Mouse (Mus musculus) forebrain, postnatal 0 days (tissue): ENCODE data around the gene Rabepk. TPM values are rescaled to one million over a fixed set of nuclear protein-coding genes. Genes with fewer than 3 reads are reported as not detected.

Source experiments
- ATAC-seq: fragments of 200-750 bp; cut with Nextera tagmentation; 2 replicates; pipeline ENCODE4 v1.8.0; 2017; ENCODE audit warnings: mild to moderate bottlenecking, moderate library complexity
- DNase-seq: peaks from one replicate; pipeline ENCODE4 v3.0.0-alpha.2; 2015
- H3K27ac ChIP-seq: fragments of 300-500 bp; sonication (generic); 2 replicates; pipeline ENCODE4 v1.5.1; 2014; ENCODE audit warnings: low read depth, mild to moderate bottlenecking, antibody characterized with exemption, low read length, moderate library complexity, mixed read lengths
- H3K27me3 ChIP-seq: fragments of 300-500 bp; sonication (generic); 2 replicates; pipeline ENCODE4 v1.6.1; 2014; ENCODE audit warnings: mild to moderate bottlenecking, low read length, mixed read lengths; ENCODE audit not compliant: insufficient read depth
- H3K36me3 ChIP-seq: fragments of 300-500 bp; sonication (generic); 2 replicates; pipeline ENCODE4 v1.6.1; 2014; ENCODE audit warnings: mild to moderate bottlenecking, moderate library complexity; ENCODE audit not compliant: insufficient read depth
- H3K4me1 ChIP-seq: fragments of 300-500 bp; sonication (generic); 2 replicates; pipeline ENCODE4 v1.6.1; 2014; ENCODE audit warnings: antibody characterized with exemption; ENCODE audit not compliant: insufficient read depth
- H3K4me2 ChIP-seq: fragments of 300-500 bp; sonication (generic); 2 replicates; pipeline ENCODE4 v1.6.1; 2014; ENCODE audit warnings: low read depth, mild to moderate bottlenecking, moderate library complexity
- H3K4me3 ChIP-seq: fragments of 300-500 bp; sonication (generic); 2 replicates; pipeline ENCODE4 v1.5.1; 2014; ENCODE audit warnings: low read depth, low read length, mixed read lengths
- H3K9ac ChIP-seq: fragments of 300-500 bp; sonication (generic); 2 replicates; pipeline ENCODE4 v1.6.1; 2014; ENCODE audit warnings: mild to moderate bottlenecking
- H3K9me3 ChIP-seq: fragments of 300-500 bp; sonication (generic); 2 replicates; pipeline ENCODE4 v1.6.1; 2016; ENCODE audit warnings: low read length
- CTCF ChIP-seq: sonication (generic); IDR thresholded peaks from 2 replicates; pipeline ENCODE4 v1.5.1; 2016; ENCODE audit warnings: antibody characterized with exemption, control low read depth, low read depth
- WGBS: fragments of 180-500 bp; shearing (Covaris S2); extraction: QIAGEN DNeasy Blood & Tissue Kit; methylation state at CpG from one replicate; pipeline ENCODE4 v1.1.7; 2014; 5-methylcytosine and 5-hydroxymethylcytosine counted together
- polyA plus RNA-seq: library from polyadenylated mRNA; unstranded; fragments of >200 nt; fragmentation: Nextera tagmentation; extraction: Ambion mirVana; gene quantifications from 2 replicates; pipeline ENCODE4 v1.2.1, GENCODE M21; 2015
- total RNA-seq: library from RNA; depleted of rRNA; stranded (reverse); fragments of >200 nt; gene quantifications from 2 replicates; pipeline ENCODE4 v1.2.3, GENCODE M21; 2014; rRNA removed

Gene Rabepk
- total and polyA plus RNA-seq, 2 experiments from 2014 or later: 15.6 to 26.1 TPM

GRCm38 (mm10) chr2:34742675-34743074 lies 57.0 kb downstream of the Rabepk start:
- H3K27me3 ChIP-seq: no peaks in the 10 kb centered on the region
- no peak overlapping the region for H3K4me3 ChIP-seq
- no peaks in the 10 kb centered on the region for H3K36me3 ChIP-seq
- WGBS: 95% methylated on average over 8 of the region's 8 CpGs
- ATAC-seq: no peak
- no peak overlapping the region for H3K27ac ChIP-seq
- TF ChIP-seq CTCF: no peak
- H3K4me1 ChIP-seq: no peaks in the 10 kb centered on the region
- no peaks in the 10 kb centered on the region for H3K9me3 ChIP-seq
- DNase-seq: no peak
- no peak overlapping the region for H3K9ac ChIP-seq
- H3K4me2 ChIP-seq: no peak overlapping the region

GRCm38 (mm10) chr2:34741390-34742159 lies 58.1 kb downstream of the Rabepk start:
- Histone ChIP-seq H3K4me1 (no peaks in the 10 kb centered on the region), H3K4me2 (no peak overlapping the region), H3K27ac (no peak overlapping the region), H3K27me3 (no peaks in the 10 kb centered on the region), H3K9me3 (no peaks in the 10 kb centered on the region), H3K9ac (no peak overlapping the region), H3K4me3 (no peak overlapping the region), H3K36me3 (no peaks in the 10 kb centered on the region)
- 92% methylated on average over 12 of the region's 12 CpGs for WGBS
- no peak for ATAC-seq
- DNase-seq: no peak
- no peak for TF ChIP-seq CTCF

GRCm38 (mm10) chr2:34739684-34740391 lies 59.9 kb downstream of the Rabepk start:
- no peak for TF ChIP-seq CTCF
- Histone ChIP-seq H3K4me1 (no peaks in the 10 kb centered on the region), H3K9me3 (no peaks in the 10 kb centered on the region), H3K36me3 (no peaks in the 10 kb centered on the region), H3K4me2 (no peak overlapping the region), H3K9ac (no peak overlapping the region), H3K27me3 (no peaks in the 10 kb centered on the region), H3K27ac (no peak overlapping the region), H3K4me3 (no peak overlapping the region)
- no peak for DNase-seq
- WGBS: 86% methylated on average over 1 of the region's 1 CpGs
- no peak for ATAC-seq

- no peak for TF ChIP-seq CTCF
- no peak overlapping the region for H3K4me3 ChIP-seq
- H3K27me3 ChIP-seq: no peaks in the 10 kb centered on the region
- 87% methylated on average over 1 of the region's 1 CpGs for WGBS
- H3K9me3 ChIP-seq: no peaks in the 10 kb centered on the region
- H3K27ac ChIP-seq: no peak overlapping the region
- ATAC-seq (no peak), DNase-seq (no peak)
- H3K36me3 ChIP-seq: no peaks in the 10 kb centered on the region
- H3K4me1 ChIP-seq: no peaks in the 10 kb centered on the region
- no peak overlapping the region for H3K9ac ChIP-seq
- no peak overlapping the region for H3K4me2 ChIP-seq
Observed at GRCm38 (mm10) chr2:34737911-34738310, 61.8 kb downstream of the Rabepk start.

- no peaks in the 10 kb centered on the region for H3K4me1 ChIP-seq
- H3K9ac ChIP-seq: no peak overlapping the region
- 82% methylated on average over 1 of the region's 1 CpGs for WGBS
- H3K4me2 ChIP-seq: no peak overlapping the region
- ATAC-seq (no peak), DNase-seq (no peak)
- H3K27ac ChIP-seq: no peak overlapping the region
- H3K36me3 ChIP-seq: no peaks in the 10 kb centered on the region
- no peaks in the 10 kb centered on the region for H3K9me3 ChIP-seq
- no peak overlapping the region for H3K4me3 ChIP-seq
- TF ChIP-seq CTCF: no peak
- H3K27me3 ChIP-seq: no peaks in the 10 kb centered on the region
Observed at GRCm38 (mm10) chr2:34736626-34737025, 63.1 kb downstream of the Rabepk start.

Other genes with a start within 250 kb of the Rabepk start
- 106 and 108 TPM in 2 replicates for gene Gapvd1, start 44.7 kb downstream of the Rabepk start, total RNA-seq
- gene Gapvd1, start 44.7 kb downstream of the Rabepk start, polyA plus RNA-seq: 59.4 and 94.1 TPM in 2 replicates
- 243 and 295 TPM in 2 replicates for gene Hspa5, start 27.9 kb downstream of the Rabepk start, total RNA-seq
- gene Hspa5, start 27.9 kb downstream of the Rabepk start, polyA plus RNA-seq: 292 and 294 TPM in 2 replicates
- 130 and 140 TPM in 2 replicates for gene Fbxw2, start 26.4 kb upstream of the Rabepk start, total RNA-seq
- 111 and 120 TPM in 2 replicates for gene Fbxw2, start 26.4 kb upstream of the Rabepk start, polyA plus RNA-seq
- gene Gm34653, start 33.1 kb upstream of the Rabepk start, total RNA-seq: 0.08 and 0.24 TPM in 2 replicates
- gene Gm34653, start 33.1 kb upstream of the Rabepk start, polyA plus RNA-seq: 0.15 TPM in 1 of 2 replicates, not detected in the other
- 0.38 and 0.43 TPM in 2 replicates for gene Cutal, start 74.5 kb upstream of the Rabepk start, total RNA-seq
- gene Cutal, start 74.5 kb upstream of the Rabepk start, polyA plus RNA-seq: 0.29 and 0.39 TPM in 2 replicates
- gene Psmd5, start 75.1 kb upstream of the Rabepk start, total RNA-seq: 40.5 and 43.3 TPM in 2 replicates
- 84.6 and 85.2 TPM in 2 replicates for gene Psmd5, start 75.1 kb upstream of the Rabepk start, polyA plus RNA-seq
- 1.5 and 2.5 TPM in 2 replicates for gene Phf19, start 114.1 kb upstream of the Rabepk start, total RNA-seq
- 1.5 and 2.4 TPM in 2 replicates for gene Phf19, start 114.1 kb upstream of the Rabepk start, polyA plus RNA-seq
- 0.86 and 2.2 TPM in 2 replicates for gene Traf1, start 161.9 kb upstream of the Rabepk start, total RNA-seq
- 1.9 and 2.7 TPM in 2 replicates for gene Traf1, start 161.9 kb upstream of the Rabepk start, polyA plus RNA-seq